Mouse (Mus musculus) hindbrain, embryonic 14.5 days (tissue): ENCODE data around the gene Tbc1d22b. TPM values are rescaled to one million over a fixed set of nuclear protein-coding genes. Genes with fewer than 3 reads are reported as not detected.

Experiments
- ATAC-seq: fragments of 200-750 bp; cut with Nextera tagmentation; 2 replicates; pipeline ENCODE4 v1.8.0; 2017; ENCODE audit warnings: moderate number of reproducible peaks, mild to moderate bottlenecking, moderate TSS enrichment, moderate library complexity; ENCODE audit not compliant: low FRiP score
- DNase-seq: peaks from one replicate; pipeline ENCODE4 v3.0.0-alpha.2; 2015; ENCODE audit warnings: low spot score
- H3K27ac ChIP-seq: fragments of 300-500 bp; sonication (generic); 2 replicates; pipeline ENCODE4 v1.5.1; 2014; ENCODE audit warnings: mild to moderate bottlenecking, moderate library complexity
- H3K27me3 ChIP-seq: fragments of 300-500 bp; sonication (generic); 2 replicates; pipeline ENCODE4 v1.6.1; 2014; ENCODE audit warnings: mild to moderate bottlenecking, low read length, mixed read lengths; ENCODE audit not compliant: control insufficient read depth, insufficient read depth
- H3K36me3 ChIP-seq: fragments of 300-500 bp; sonication (generic); replicated peaks from 2 replicates; pipeline ENCODE4 v1.6.1; 2014; ENCODE audit not compliant: control insufficient read depth, insufficient read depth
- H3K4me1 ChIP-seq: fragments of 300-500 bp; sonication (generic); replicated peaks from 2 replicates; pipeline ENCODE4 v1.6.1; 2014; ENCODE audit warnings: antibody characterized with exemption, low read length, mixed read lengths; ENCODE audit not compliant: control insufficient read depth, insufficient read depth
- H3K4me2 ChIP-seq: fragments of 300-500 bp; sonication (generic); replicated peaks from 2 replicates; pipeline ENCODE4 v1.6.1; 2014; ENCODE audit warnings: mild to moderate bottlenecking, moderate library complexity
- H3K4me3 ChIP-seq: fragments of 300-500 bp; sonication (generic); replicated peaks from 2 replicates; pipeline ENCODE4 v1.5.1; 2014; ENCODE audit warnings: mild to moderate bottlenecking, low read length
- H3K9ac ChIP-seq: fragments of 300-500 bp; sonication (generic); 2 replicates; pipeline ENCODE4 v1.6.1; 2014
- H3K9me3 ChIP-seq: fragments of 300-500 bp; sonication (generic); 2 replicates; pipeline ENCODE4 v1.6.1; 2016; ENCODE audit warnings: low read length; ENCODE audit not compliant: control insufficient read depth
- WGBS: fragments of 180-500 bp; shearing (Covaris S2); extraction: QIAGEN DNeasy Blood & Tissue Kit; methylation state at CpG from one replicate; pipeline ENCODE4 v1.1.7; 2014; 5-methylcytosine and 5-hydroxymethylcytosine counted together
- polyA plus RNA-seq: library from polyadenylated mRNA; unstranded; fragments of >200 nt; fragmentation: Nextera tagmentation; extraction: Ambion mirVana; gene quantifications from 2 replicates; pipeline ENCODE4 v1.2.1, GENCODE M21; 2014

Gene Tbc1d22b
- polyA plus RNA-seq, 1 experiment from 2014 or later, result 27.8 TPM

DNA sequence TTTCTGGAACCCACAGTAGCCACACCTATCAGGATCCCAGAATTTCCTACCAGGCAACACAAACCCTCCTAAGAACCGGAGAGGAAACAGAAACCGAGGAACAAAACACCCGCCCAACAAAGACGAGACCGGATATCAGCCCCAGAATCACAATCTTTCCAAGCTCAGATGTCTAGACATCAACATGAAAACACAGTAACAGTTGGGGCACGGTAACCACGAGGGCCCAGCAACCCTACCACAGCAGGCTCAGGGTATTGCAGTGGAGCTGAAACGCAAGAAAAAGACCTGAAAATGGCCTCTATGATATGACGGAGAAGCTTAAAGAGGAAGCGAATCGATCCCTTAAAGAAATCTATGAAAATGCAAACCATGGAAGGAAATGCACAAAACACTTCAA, 15.7 kb upstream of the Tbc1d22b start:
- no peaks in the 10 kb centered on the region for H3K27me3 ChIP-seq
- H3K4me2 ChIP-seq, result no peak overlapping the region
- no peaks in the 10 kb centered on the region for H3K36me3 ChIP-seq
- H3K9ac ChIP-seq, result no peak overlapping the region
- no peak overlapping the region for H3K27ac ChIP-seq
- no peaks in the 10 kb centered on the region for H3K4me1 ChIP-seq
- no peak for ATAC-seq
- H3K9me3 ChIP-seq, result no peaks in the 10 kb centered on the region
- WGBS, result 94% methylated on average over 11 of the region's 11 CpGs
- no peak overlapping the region for H3K4me3 ChIP-seq
- no peak for DNase-seq

DNA sequence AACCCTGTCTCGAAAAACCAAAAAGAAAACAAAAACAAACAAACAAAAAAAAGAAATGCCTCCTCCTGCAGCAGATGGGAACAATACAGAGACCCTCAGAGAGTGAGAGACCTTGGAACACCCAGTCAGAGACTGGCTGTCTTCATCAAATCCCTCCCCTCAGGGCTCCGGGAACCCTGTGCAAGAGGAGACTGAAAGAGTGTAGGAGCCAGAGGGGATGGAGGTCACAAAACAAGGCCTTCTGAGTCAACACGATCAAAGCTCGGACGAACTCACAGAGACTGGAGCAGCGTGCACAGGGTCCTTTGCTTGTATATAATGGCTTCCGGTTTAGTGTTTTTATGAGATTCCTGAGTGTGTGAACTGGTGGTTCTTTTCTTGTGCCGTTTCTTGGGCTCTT, 9.2 kb upstream of the Tbc1d22b start:
- Histone ChIP-seq H3K4me2 (no peak overlapping the region), H3K9me3 (no peaks in the 10 kb centered on the region), H3K36me3 (no peaks in the 10 kb centered on the region), H3K4me1 (no peaks in the 10 kb centered on the region), H3K27me3 (no peaks in the 10 kb centered on the region), H3K27ac (no peak overlapping the region), H3K4me3 (no peak overlapping the region), H3K9ac (no peak overlapping the region)
- 89% methylated on average over 8 of the region's 8 CpGs for WGBS
- ATAC-seq, result no peak
- DNase-seq, result no peak

DNA sequence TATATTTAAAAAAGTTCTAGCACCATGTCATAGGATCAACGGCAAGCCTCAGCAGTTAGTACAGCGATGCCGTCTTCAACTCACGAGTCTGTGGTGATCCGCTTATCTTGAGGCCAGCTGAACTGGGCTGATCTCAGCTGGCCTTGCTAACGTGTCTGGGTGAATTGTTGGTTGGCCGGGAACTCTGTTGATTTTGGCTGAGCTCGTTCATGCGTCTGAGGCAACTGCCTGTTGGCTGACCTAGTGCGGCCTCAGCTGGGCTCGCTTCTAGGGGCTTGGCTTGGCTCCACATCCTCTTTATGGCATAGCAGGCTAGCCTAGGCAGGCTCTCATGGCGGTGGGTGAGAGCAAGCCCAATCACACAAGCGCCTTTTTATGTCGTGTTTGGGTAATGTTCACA, 8.2 kb upstream of the Tbc1d22b start:
- H3K27ac ChIP-seq, result no peak overlapping the region
- no peaks in the 10 kb centered on the region for H3K36me3 ChIP-seq
- no peak overlapping the region for H3K4me2 ChIP-seq
- DNase-seq (peak; percentile 26), ATAC-seq (no peak)
- no peaks in the 10 kb centered on the region for H3K27me3 ChIP-seq
- H3K4me1 ChIP-seq, result no peaks in the 10 kb centered on the region
- WGBS, result 69% methylated on average over 14 of the region's 14 CpGs
- H3K9ac ChIP-seq, result no peak overlapping the region
- no peaks in the 10 kb centered on the region for H3K9me3 ChIP-seq
- H3K4me3 ChIP-seq, result no peak overlapping the region

DNA sequence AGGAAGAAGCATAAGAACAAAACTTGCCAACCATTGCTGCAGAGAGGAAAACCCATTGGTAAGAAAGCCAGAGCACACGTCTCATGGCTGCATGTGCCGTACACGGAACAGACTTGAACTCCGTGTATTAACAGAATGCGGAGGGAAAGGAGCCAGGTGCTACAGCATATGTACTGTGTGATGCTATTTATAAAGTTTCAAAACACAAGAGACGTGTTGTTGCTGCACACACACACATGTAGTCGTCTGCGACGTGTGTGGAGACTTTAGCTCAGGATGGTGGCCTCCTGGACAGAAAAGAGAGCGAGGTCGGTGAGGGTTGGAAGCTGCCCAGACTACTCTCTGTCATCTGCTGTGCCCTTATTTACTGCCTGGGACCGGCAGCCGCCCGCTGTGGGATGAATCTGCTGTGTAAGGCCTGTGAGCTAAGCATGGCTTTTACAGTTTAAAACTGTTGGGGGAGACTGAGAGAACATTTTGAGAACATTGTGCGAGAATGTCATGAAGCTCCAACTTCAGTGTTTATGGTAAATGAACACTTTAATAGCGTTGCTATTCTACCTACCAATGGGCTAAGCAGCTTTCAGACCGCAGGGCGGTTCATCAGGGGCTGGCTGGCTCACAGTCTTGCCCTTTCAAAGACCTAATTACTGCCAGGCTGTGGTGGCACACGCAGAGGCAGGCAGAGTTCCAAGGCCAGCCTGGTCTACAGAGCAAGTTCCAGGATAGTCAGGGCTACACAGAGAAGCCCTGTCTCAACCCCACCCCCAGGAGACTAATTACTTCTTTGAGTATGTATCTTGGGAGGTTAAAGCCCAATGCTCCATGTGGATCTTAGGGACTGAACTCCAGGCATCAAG, 6.5 kb upstream of the Tbc1d22b start:
- ATAC-seq (no peak), DNase-seq (no peak)
- Histone ChIP-seq H3K36me3 (no peaks in the 10 kb centered on the region), H3K9me3 (no peaks in the 10 kb centered on the region), H3K4me2 (no peak overlapping the region), H3K27me3 (no peaks in the 10 kb centered on the region), H3K9ac (no peak overlapping the region), H3K4me3 (no peak overlapping the region), H3K4me1 (no peaks in the 10 kb centered on the region), H3K27ac (no peak overlapping the region)
- WGBS, result 88% methylated on average over 19 of the region's 19 CpGs

DNA sequence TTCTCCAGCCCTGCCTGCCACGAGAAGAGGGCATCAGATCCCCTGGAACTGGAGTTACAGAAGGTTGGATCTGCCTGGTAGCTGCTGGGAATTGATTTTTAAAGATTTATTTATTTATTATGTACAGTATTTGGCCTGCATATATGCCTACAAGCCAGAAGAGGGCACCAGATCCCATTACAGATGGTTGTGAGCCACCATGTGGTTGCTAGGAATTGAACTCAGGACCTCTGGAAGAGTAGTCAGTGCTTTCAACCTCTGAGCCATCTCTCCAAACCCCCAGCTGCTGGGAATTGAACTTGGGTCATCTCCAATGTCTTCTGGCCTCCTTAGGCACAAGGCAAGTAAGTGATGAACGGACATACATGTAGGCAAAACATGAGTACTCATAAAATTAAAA, 5.5 kb upstream of the Tbc1d22b start:
- Histone ChIP-seq H3K27me3 (no peaks in the 10 kb centered on the region), H3K4me1 (no peaks in the 10 kb centered on the region), H3K4me3 (no peak overlapping the region), H3K9me3 (no peaks in the 10 kb centered on the region), H3K27ac (no peak overlapping the region), H3K36me3 (no peaks in the 10 kb centered on the region), H3K4me2 (no peak overlapping the region), H3K9ac (no peak overlapping the region)
- ATAC-seq (no peak), DNase-seq (no peak)
- WGBS, result 81% methylated on average over 2 of the region's 2 CpGs

DNA sequence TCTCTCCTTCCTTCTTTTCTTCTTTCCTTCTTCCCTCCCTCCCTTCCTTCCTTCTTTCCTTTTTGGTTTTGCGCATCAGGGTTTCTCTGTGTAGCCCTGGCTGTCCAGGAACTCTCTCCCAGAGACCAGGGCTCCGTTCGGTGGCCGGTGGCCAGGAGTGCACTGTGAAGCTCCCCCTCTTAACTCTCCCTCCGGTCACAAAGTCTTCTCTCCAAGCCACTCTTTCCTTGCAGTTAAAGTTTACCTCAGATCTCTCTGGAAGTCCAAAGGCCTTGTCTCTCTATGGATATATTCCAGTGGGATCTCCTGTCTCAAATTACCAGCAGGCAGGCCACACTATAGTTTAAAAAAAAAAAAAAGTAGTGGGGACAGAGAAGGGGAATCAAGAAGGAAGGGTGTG, 4.3 kb upstream of the Tbc1d22b start:
- H3K4me1 ChIP-seq, result peaks cover 3% of the 10 kb centered on the region; the same call in 1 of the 2 replicates
- ATAC-seq, result no peak
- no peaks in the 10 kb centered on the region for H3K27me3 ChIP-seq
- WGBS, result 91% methylated on average over 5 of the region's 5 CpGs
- no peaks in the 10 kb centered on the region for H3K36me3 ChIP-seq
- H3K9me3 ChIP-seq, result no peaks in the 10 kb centered on the region
- DNase-seq, result no peak
- H3K4me3 ChIP-seq, result no peak overlapping the region
- no peak overlapping the region for H3K9ac ChIP-seq
- H3K27ac ChIP-seq, result no peak overlapping the region
- H3K4me2 ChIP-seq, result no peak overlapping the region

DNA sequence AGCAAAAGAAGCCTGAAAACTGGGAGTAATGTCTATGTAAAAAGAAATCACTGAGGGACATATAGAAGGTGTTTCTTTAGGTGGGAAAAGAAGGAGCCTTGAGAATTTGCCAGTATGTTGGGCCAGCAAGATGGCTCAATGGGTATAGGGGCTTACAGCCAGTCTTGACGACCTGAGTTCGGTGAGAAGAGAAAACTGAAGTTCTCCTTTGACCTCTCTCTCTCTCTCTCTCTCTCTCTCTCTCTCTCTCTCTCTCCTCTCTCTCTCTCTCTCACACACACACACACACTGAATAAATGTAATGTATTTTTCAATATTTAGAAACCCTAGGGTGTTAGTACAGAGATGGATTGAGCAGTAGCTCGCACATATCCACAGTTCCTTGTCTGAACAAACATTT, 1.1 kb upstream of the Tbc1d22b start:
- peaks cover 13% of the 10 kb centered on the region for H3K4me1 ChIP-seq
- no peak overlapping the region for H3K27ac ChIP-seq
- no peak overlapping the region for H3K9ac ChIP-seq
- DNase-seq (no peak), ATAC-seq (no peak)
- WGBS, result 70% methylated on average over 3 of the region's 3 CpGs
- H3K9me3 ChIP-seq, result no peaks in the 10 kb centered on the region
- H3K4me2 ChIP-seq, result no peak overlapping the region
- no peaks in the 10 kb centered on the region for H3K36me3 ChIP-seq
- H3K27me3 ChIP-seq, result no peaks in the 10 kb centered on the region
- no peak overlapping the region for H3K4me3 ChIP-seq

DNA sequence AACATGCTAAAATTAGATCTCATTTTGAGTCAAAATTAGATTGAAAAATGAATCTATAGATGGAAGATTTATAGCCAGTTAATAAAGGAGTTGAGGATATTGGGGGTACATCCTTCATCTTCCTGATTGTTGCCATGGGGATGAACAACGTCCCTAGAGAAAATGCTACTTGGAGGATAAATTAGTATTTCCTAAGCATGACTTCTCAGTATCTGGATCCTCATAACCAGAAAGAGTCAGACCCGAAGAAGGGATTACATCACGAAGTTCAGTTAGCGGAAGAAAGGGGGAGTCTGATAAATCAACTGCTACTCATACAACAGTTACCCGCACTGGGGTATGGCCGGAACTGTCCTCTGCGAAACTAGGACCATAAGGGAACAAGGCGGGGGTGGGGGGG, 591 bp upstream of the Tbc1d22b start:
- no peaks in the 10 kb centered on the region for H3K9me3 ChIP-seq
- ATAC-seq (peak; percentile 24; the same call in 1 of the 2 replicates), DNase-seq (no peak)
- no peaks in the 10 kb centered on the region for H3K36me3 ChIP-seq
- no peak overlapping the region for H3K9ac ChIP-seq
- H3K27me3 ChIP-seq, result no peaks in the 10 kb centered on the region
- 49% methylated on average over 8 of the region's 8 CpGs for WGBS
- no peak overlapping the region for H3K4me3 ChIP-seq
- H3K4me1 ChIP-seq, result peaks cover 13% of the 10 kb centered on the region
- no peak overlapping the region for H3K27ac ChIP-seq
- peak overlapping the region; percentile 98 for H3K4me2 ChIP-seq

DNA sequence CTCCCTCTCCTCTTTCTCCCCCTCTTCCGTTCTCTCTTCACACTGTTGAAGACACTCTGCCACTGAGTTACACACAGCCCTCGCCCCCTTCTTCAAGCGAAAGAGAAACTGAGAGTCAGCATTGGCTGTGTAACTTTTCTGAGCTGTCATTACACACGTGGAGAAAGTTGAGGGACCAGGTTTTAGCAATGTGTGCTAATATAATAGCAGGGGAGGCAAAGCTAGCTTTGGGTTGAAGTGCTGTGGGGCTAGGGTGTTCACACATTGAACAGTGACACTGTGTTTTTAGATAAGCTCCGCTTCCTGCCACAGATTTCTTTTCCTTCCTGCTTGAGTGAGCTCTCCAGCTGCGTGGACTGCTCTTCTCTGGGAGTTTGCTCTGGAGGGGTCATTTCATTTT, 1.4 kb downstream of the Tbc1d22b start:
- H3K4me2 ChIP-seq, result peak overlapping the region; percentile 98
- H3K4me1 ChIP-seq, result peaks cover 13% of the 10 kb centered on the region
- no peak overlapping the region for H3K9ac ChIP-seq
- no peak overlapping the region for H3K27ac ChIP-seq
- ATAC-seq (no peak), DNase-seq (no peak)
- no peaks in the 10 kb centered on the region for H3K27me3 ChIP-seq
- H3K4me3 ChIP-seq, result 0 out of 2 replicates have a peak overlapping the region, but pooled peaks have one; percentile 97
- H3K36me3 ChIP-seq, result no peaks in the 10 kb centered on the region
- no peaks in the 10 kb centered on the region for H3K9me3 ChIP-seq
- 68% methylated on average over 6 of the region's 6 CpGs for WGBS
